Mouse (Mus musculus) limb, embryonic 11.5 days (tissue): ENCODE data around the gene Kcnip4. TPM values are rescaled to one million over a fixed set of nuclear protein-coding genes. Genes with fewer than 3 reads are reported as not detected.

Experiments used
- ATAC-seq: fragments of 200-750 bp; cut with Nextera tagmentation; 2 replicates; pipeline ENCODE4 v1.8.0; 2017; ENCODE audit warnings: low read depth; ENCODE audit not compliant: insufficient number of reproducible peaks, low FRiP score, low TSS enrichment
- DNase-seq: peaks from one replicate; pipeline ENCODE4 v3.0.0-alpha.2; 2015; ENCODE audit warnings: low spot score
- H3K27ac ChIP-seq: fragments of 300-500 bp; sonication (generic); replicated peaks from 2 replicates; pipeline ENCODE4 v1.5.1; 2014; ENCODE audit warnings: low read depth, mild to moderate bottlenecking, low read length
- H3K27me3 ChIP-seq: fragments of 300-500 bp; sonication (generic); 2 replicates; pipeline ENCODE4 v1.6.1; 2014; ENCODE audit warnings: mild to moderate bottlenecking, low read length, mixed read lengths; ENCODE audit not compliant: control insufficient read depth, insufficient read depth
- H3K36me3 ChIP-seq: fragments of 300-500 bp; sonication (generic); 2 replicates; pipeline ENCODE4 v1.6.1; 2014; ENCODE audit warnings: mild to moderate bottlenecking, low read length, moderate library complexity, mixed read lengths; ENCODE audit not compliant: control insufficient read depth, insufficient read depth
- H3K4me1 ChIP-seq: fragments of 300-500 bp; sonication (generic); 2 replicates; pipeline ENCODE4 v1.6.1; 2014; ENCODE audit warnings: low read length, mixed read lengths; ENCODE audit not compliant: control insufficient read depth, insufficient read depth
- H3K4me2 ChIP-seq: fragments of 300-500 bp; sonication (generic); 2 replicates; pipeline ENCODE4 v1.6.1; 2014; ENCODE audit warnings: low read depth, mild to moderate bottlenecking, moderate library complexity; ENCODE audit not compliant: severe bottlenecking
- H3K4me3 ChIP-seq: fragments of 300-500 bp; sonication (generic); 2 replicates; pipeline ENCODE4 v1.5.1; 2014; ENCODE audit warnings: low read depth, low read length
- H3K9ac ChIP-seq: fragments of 300-500 bp; sonication (generic); 2 replicates; pipeline ENCODE4 v1.6.1; 2014; ENCODE audit warnings: mild to moderate bottlenecking, low read length
- H3K9me3 ChIP-seq: fragments of 300-500 bp; sonication (generic); 2 replicates; pipeline ENCODE4 v1.6.1; 2016; ENCODE audit warnings: low read length; ENCODE audit not compliant: control insufficient read depth
- WGBS: fragments of 180-500 bp; shearing (Covaris S2); extraction: QIAGEN DNeasy Blood & Tissue Kit; methylation state at CpG from one replicate; pipeline ENCODE4 v1.1.7; 2014; 5-methylcytosine and 5-hydroxymethylcytosine counted together
- polyA plus RNA-seq: library from polyadenylated mRNA; unstranded; fragments of >200 nt; fragmentation: Nextera tagmentation; extraction: Ambion mirVana; gene quantifications from 2 replicates; pipeline ENCODE4 v1.2.1, GENCODE M21; 2014

Gene Kcnip4
- polyA plus RNA-seq, 1 experiment from 2014 or later, result 0.76 TPM

DNA sequence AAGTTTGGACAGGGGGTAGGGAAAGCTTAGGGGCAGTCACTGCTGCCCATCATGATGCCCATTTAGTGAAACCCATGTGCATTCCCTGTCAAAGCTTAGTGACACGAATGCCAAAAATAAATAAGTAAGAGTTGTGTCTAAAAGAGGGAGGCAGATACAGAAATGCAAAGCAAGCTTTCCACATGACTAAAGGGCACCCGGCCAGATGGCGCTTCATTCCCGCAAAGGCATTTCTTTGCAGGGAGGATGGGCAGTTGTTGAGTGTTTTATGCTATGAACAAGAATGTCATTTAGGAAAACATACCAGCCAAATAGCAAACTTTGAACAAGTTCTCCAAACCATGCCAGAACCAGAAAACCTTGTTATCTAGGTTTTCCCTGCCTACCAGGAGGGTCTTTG is 265.4 kb downstream of the Kcnip4 start:
- DNase-seq, result no peak
- H3K27me3 ChIP-seq, result no peaks in the 10 kb centered on the region
- H3K4me1 ChIP-seq, result no peaks in the 10 kb centered on the region
- no peaks in the 10 kb centered on the region for H3K36me3 ChIP-seq
- no peak overlapping the region for H3K4me3 ChIP-seq
- H3K9me3 ChIP-seq, result no peaks in the 10 kb centered on the region
- no peak overlapping the region for H3K4me2 ChIP-seq
- no peak overlapping the region for H3K9ac ChIP-seq
- 94% methylated on average over 4 of the region's 4 CpGs for WGBS
- no peak overlapping the region for H3K27ac ChIP-seq
- ATAC-seq, result no peak

DNA sequence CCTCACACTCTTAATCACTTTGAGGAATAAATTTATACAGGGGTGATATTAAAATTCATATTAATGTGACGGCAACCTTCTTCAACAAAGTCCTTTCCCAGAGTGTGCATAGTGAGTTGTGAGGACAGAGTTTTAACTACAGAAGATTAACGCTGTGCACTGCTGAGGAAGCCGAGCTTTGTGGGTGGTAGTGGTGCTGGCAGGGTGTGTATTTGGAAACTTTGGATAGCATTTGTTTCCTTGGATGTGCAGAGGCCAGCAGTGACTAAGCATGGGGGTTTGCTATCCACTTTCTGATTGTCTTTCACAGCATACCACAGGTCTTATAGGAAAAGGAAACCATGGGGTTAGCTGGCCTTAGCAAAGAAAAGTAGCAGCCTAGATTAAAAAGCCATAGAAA is 267.9 kb downstream of the Kcnip4 start:
- Histone ChIP-seq H3K4me2 (no peak overlapping the region), H3K27me3 (no peaks in the 10 kb centered on the region), H3K27ac (no peak overlapping the region), H3K36me3 (no peaks in the 10 kb centered on the region), H3K9me3 (no peaks in the 10 kb centered on the region), H3K9ac (no peak overlapping the region), H3K4me3 (no peak overlapping the region), H3K4me1 (no peaks in the 10 kb centered on the region)
- DNase-seq (no peak), ATAC-seq (no peak)
- WGBS, result 82% methylated on average over 3 of the region's 3 CpGs

DNA sequence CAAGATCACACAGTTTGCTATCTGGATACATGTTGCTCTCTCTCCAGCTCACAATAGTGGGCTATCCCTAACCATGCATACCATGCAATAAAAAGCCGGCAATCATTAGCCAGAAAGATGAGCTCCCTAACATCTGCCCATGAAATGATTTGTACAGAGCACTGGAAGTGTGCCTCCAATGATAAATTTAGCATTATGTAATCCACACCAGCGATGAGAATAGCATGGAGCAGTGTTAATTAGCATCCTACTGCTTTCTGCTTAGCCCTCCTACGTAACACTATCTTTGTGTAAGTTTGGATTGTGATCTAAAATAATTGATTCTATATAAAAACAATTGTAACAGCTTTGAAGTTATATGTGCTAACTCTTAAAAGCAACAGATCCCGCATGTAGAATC is 268.7 kb downstream of the Kcnip4 start:
- WGBS, result 78% methylated on average over 4 of the region's 4 CpGs
- Histone ChIP-seq H3K9ac (no peak overlapping the region), H3K27me3 (no peaks in the 10 kb centered on the region), H3K36me3 (no peaks in the 10 kb centered on the region), H3K4me1 (no peaks in the 10 kb centered on the region), H3K4me2 (no peak overlapping the region), H3K27ac (no peak overlapping the region), H3K9me3 (no peaks in the 10 kb centered on the region), H3K4me3 (no peak overlapping the region)
- DNase-seq (no peak), ATAC-seq (no peak)

DNA sequence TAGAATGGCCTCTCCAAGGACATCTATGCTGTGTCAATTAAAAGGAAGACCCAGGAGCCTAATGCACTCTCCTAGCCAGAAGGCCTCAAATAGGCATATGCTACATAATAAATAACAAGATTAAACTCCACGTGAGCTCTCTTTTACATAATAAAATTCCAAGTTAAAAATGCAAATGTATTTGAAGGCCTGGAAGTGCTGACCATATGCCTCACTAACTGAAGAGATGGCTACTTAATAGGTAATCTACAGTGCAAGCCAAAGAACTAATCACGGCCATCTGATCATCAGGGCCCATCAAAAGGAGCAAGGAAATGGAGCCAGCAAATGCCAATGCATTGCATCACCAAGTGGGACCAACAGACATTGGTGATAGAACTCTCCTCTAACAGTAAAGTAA is 277.6 kb downstream of the Kcnip4 start:
- Histone ChIP-seq H3K9me3 (no peaks in the 10 kb centered on the region), H3K9ac (no peak overlapping the region), H3K27me3 (no peaks in the 10 kb centered on the region), H3K36me3 (no peaks in the 10 kb centered on the region), H3K4me2 (no peak overlapping the region), H3K4me3 (no peak overlapping the region), H3K27ac (no peak overlapping the region), H3K4me1 (no peaks in the 10 kb centered on the region)
- no peak for ATAC-seq
- WGBS, result 89% methylated on average over 2 of the region's 2 CpGs
- DNase-seq, result no peak

DNA sequence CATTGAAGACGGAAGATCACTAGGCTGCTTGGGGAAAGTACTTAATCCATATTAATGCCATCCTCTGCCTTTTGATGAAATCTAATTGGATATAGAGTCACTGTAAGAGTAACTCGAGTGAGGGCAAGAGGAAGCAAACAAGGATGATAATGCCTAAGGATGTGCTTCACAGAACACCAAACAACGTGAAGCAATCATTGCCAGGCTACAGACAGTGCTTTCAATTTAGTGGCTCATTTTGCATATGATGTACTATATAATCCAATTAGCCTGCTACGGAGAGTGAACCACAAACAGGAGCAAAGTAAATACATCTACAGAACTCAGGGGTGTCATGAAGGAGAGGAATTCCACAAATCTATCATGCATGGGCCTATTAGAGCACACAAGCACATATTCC is 280.3 kb downstream of the Kcnip4 start:
- no peak overlapping the region for H3K4me2 ChIP-seq
- no peaks in the 10 kb centered on the region for H3K9me3 ChIP-seq
- H3K9ac ChIP-seq, result no peak overlapping the region
- no peaks in the 10 kb centered on the region for H3K36me3 ChIP-seq
- no peak overlapping the region for H3K4me3 ChIP-seq
- no peak for ATAC-seq
- no peak overlapping the region for H3K27ac ChIP-seq
- no peaks in the 10 kb centered on the region for H3K27me3 ChIP-seq
- H3K4me1 ChIP-seq, result no peaks in the 10 kb centered on the region
- 88% methylated on average over 4 of the region's 4 CpGs for WGBS
- no peak for DNase-seq

DNA sequence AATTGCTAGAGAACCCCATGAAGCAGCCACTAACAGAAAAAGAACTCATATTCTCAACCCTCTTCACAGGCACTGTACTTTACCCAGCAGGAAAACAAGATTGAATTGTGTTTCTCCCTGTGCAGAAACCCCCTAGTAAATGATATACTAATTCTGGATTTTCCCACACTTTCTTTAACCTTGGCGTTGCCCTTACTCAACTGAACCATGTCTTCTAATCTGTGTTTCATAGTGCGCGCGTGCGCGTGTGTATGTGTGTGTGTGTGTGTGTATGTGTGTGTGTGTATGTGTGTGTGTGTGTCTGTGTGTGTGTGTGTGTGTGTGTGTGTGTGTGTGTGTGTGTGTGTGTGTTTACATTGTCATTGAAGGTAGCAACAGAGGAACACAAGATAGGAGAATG is 283.0 kb downstream of the Kcnip4 start:
- Histone ChIP-seq H3K9ac (no peak overlapping the region), H3K36me3 (no peaks in the 10 kb centered on the region), H3K4me1 (no peaks in the 10 kb centered on the region), H3K27ac (no peak overlapping the region), H3K27me3 (no peaks in the 10 kb centered on the region), H3K9me3 (no peaks in the 10 kb centered on the region), H3K4me3 (no peak overlapping the region), H3K4me2 (no peak overlapping the region)
- DNase-seq (no peak), ATAC-seq (no peak)
- WGBS, result 96% methylated on average over 6 of the region's 6 CpGs

DNA sequence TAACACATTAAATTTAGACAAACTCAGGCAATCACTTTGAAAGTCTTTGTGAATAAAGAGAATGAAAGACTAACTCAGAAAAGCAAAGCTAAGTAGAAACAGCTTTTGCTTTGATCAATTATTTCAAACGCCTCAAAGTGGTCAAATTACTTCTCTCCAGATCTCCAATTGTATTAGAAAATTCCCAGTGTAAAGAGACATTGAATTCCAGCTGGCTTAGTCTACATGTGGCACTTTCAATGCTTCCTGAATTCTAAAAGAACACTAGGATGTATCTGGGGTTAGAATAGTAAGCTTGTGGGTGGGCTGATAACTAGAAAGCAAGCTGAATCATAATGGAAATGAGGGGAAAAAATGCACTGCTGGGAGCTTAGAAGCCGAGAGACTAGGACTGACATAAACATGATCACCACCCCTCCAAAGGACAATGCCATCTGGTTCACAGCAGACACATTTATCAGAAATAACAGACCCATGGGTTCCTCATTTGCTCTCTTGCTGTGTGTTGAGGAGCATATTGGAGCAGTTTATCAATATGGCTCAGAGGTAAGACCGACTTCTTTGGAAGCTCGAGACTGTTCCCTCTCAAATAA is 323.4 kb downstream of the Kcnip4 start:
- Histone ChIP-seq H3K4me2 (no peak overlapping the region), H3K9me3 (no peaks in the 10 kb centered on the region), H3K36me3 (no peaks in the 10 kb centered on the region), H3K9ac (no peak overlapping the region), H3K4me1 (no peaks in the 10 kb centered on the region), H3K27me3 (no peaks in the 10 kb centered on the region), H3K27ac (no peak overlapping the region), H3K4me3 (no peak overlapping the region)
- no peak for DNase-seq
- ATAC-seq, result no peak
- WGBS, result 66% methylated on average over 4 of the region's 4 CpGs

DNA sequence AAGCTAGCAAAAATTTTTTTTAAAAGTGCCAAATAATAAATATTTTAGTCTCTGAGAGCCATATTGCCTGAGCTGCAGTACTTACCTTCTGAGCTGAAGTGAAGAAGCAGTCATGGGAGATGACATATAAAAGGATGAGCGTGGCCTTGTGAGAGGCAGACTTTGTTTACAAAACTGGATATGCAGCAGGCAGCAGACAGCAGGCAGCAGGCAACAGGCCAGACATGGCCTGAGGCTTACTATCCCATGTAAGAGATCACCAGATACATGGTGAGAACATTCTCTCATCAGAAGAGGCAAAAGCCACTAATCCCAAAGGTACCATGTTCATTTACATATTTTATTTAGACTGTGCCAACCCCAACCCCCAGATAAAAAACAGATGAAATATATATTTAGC is 336.5 kb downstream of the Kcnip4 start:
- no peak overlapping the region for H3K4me3 ChIP-seq
- H3K27ac ChIP-seq, result no peak overlapping the region
- H3K27me3 ChIP-seq, result no peaks in the 10 kb centered on the region
- H3K36me3 ChIP-seq, result no peaks in the 10 kb centered on the region
- ATAC-seq, result no peak
- WGBS, result 83% methylated on average over 1 of the region's 1 CpGs
- H3K9ac ChIP-seq, result no peak overlapping the region
- no peak overlapping the region for H3K4me2 ChIP-seq
- DNase-seq, result no peak
- no peaks in the 10 kb centered on the region for H3K4me1 ChIP-seq
- no peaks in the 10 kb centered on the region for H3K9me3 ChIP-seq

DNA sequence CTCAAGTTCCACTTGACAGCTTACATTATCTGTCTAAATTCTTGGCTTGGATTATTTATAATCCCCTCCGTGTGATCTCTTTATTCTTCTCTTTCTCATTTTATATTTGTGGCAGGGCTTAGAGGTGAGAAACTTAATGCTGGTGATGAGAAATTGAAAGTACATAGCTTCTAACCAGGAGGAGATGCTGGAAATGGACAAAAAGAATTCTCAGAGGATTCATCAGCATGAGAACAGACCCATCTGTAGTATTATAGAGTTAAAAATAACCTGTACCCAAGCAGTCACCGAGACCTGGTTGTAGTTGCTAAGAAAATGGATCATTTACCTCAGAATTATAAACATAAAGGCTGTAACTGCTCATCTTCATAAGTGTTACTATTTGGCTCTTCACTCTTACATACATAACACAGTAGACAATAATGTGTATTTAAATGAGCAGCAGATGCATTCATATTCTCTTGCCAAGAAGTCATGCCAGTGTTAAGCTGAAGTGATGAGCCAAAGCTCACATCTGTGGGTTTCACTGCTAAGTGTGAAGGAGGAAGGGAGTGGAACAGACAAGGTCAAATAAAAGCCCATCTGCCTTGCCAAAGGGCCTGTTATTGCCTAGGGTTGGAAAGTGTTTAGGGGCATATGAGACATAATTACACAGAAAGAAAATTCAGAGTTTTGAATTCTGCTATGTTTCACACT is 374.4 kb downstream of the Kcnip4 start:
- no peak for DNase-seq
- ATAC-seq, result no peak
- Histone ChIP-seq H3K9ac (no peak overlapping the region), H3K27ac (no peak overlapping the region), H3K4me2 (no peak overlapping the region), H3K9me3 (no peaks in the 10 kb centered on the region), H3K4me1 (no peaks in the 10 kb centered on the region), H3K36me3 (no peaks in the 10 kb centered on the region), H3K4me3 (no peak overlapping the region), H3K27me3 (no peaks in the 10 kb centered on the region)
- WGBS, result 81% methylated on average over 2 of the region's 2 CpGs
